Mouse (Mus musculus) midbrain, embryonic 15.5 days (tissue): ENCODE measurements around the gene Rbx1. TPM values are rescaled to one million over a fixed set of nuclear protein-coding genes. Genes with fewer than 3 reads are reported as not detected.

Source experiments
- ATAC-seq: fragments of 200-750 bp; cut with Nextera tagmentation; replicated peaks from 2 replicates; pipeline ENCODE4 v1.8.0; 2017; ENCODE audit warnings: moderate TSS enrichment
- H3K27ac ChIP-seq: fragments of 300-500 bp; sonication (generic); 2 replicates; pipeline ENCODE4 v1.5.1; 2015; ENCODE audit warnings: mild to moderate bottlenecking, inconsistent platforms
- H3K27me3 ChIP-seq: fragments of 300-500 bp; sonication (generic); replicated peaks from 2 replicates; pipeline ENCODE4 v1.6.1; 2015; ENCODE audit warnings: inconsistent platforms
- H3K36me3 ChIP-seq: fragments of 300-500 bp; sonication (generic); replicated peaks from 2 replicates; pipeline ENCODE4 v1.6.1; 2015; ENCODE audit warnings: inconsistent platforms
- H3K4me1 ChIP-seq: fragments of 300-500 bp; sonication (generic); 2 replicates; pipeline ENCODE4 v1.6.1; 2015; ENCODE audit warnings: inconsistent platforms
- H3K4me2 ChIP-seq: fragments of 300-500 bp; sonication (generic); 2 replicates; pipeline ENCODE4 v1.6.1; 2015; ENCODE audit warnings: inconsistent platforms, mild to moderate bottlenecking, moderate library complexity
- H3K4me3 ChIP-seq: fragments of 300-500 bp; sonication (generic); 2 replicates; pipeline ENCODE4 v1.5.1; 2015; ENCODE audit warnings: mild to moderate bottlenecking, inconsistent platforms
- H3K9ac ChIP-seq: fragments of 300-500 bp; sonication (generic); 2 replicates; pipeline ENCODE4 v1.6.1; 2015; ENCODE audit warnings: mild to moderate bottlenecking, inconsistent platforms
- H3K9me3 ChIP-seq: fragments of 300-500 bp; sonication (generic); 2 replicates; pipeline ENCODE4 v1.6.1; 2016; ENCODE audit warnings: inconsistent platforms
- WGBS: fragments of 180-500 bp; shearing (Covaris S2); methylation state at CpG from one replicate; pipeline ENCODE4 v1.1.7; 2015; ENCODE audit warnings: mixed read lengths; 5-methylcytosine and 5-hydroxymethylcytosine counted together
- polyA plus RNA-seq: library from polyadenylated mRNA; unstranded; fragments of >200 nt; fragmentation: Nextera tagmentation; extraction: Ambion mirVana; gene quantifications from 2 replicates; pipeline ENCODE4 v1.2.1, GENCODE M21; 2015

Rbx1 gene
- polyA plus RNA-seq, 1 experiment from 2014 or later, result 390 TPM

DNA sequence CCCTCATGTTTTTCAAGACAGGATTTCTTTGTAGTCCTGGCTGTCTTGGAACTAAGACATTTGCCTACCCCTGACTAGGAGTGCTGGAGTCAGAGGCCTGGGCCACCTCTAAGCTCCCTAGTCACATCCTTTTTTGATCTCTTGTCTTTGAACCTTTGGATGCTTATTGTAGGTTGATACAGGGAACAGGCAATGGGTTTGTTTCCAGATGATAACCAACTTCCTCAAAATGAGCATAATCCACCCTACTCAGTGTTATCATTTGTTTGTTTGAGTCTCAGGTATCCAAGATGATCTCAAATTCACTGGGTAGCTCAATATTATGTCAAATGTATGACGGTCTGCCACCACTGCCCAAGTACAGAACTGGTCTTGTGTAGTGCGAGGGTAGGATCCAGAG is 37.9 kb downstream of the Rbx1 start:
- no peak overlapping the region for H3K4me2 ChIP-seq
- H3K36me3 ChIP-seq, result no peaks in the 10 kb centered on the region
- no peaks in the 10 kb centered on the region for H3K27me3 ChIP-seq
- no peak overlapping the region for H3K27ac ChIP-seq
- no peak overlapping the region for H3K9ac ChIP-seq
- WGBS, result 94% methylated on average over 2 of the region's 2 CpGs
- no peaks in the 10 kb centered on the region for H3K4me1 ChIP-seq
- H3K9me3 ChIP-seq, result no peaks in the 10 kb centered on the region
- no peak overlapping the region for H3K4me3 ChIP-seq
- no peak for ATAC-seq

DNA sequence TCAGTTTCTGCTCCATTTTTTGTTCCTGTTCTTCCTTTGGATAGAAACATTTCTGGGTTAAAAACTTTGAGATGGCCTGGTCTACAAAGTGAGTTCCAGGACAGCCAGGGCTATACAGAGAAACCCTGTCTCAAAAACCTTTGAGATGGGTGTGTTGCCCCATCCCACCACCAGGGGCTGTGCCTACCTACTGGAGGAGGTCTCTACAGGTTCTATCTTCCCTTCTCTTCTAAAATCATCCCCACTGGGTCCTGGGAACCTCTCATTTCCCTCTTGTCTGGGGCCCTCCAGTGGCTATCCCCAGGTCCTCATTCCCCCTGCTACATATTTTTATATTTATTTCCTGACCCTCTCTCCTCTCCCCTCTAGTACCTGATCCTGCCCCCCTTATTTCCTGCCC is 41.1 kb downstream of the Rbx1 start:
- no peaks in the 10 kb centered on the region for H3K4me1 ChIP-seq
- H3K9me3 ChIP-seq, result no peaks in the 10 kb centered on the region
- ATAC-seq, result no peak
- no peaks in the 10 kb centered on the region for H3K27me3 ChIP-seq
- H3K9ac ChIP-seq, result no peak overlapping the region
- no peaks in the 10 kb centered on the region for H3K36me3 ChIP-seq
- no peak overlapping the region for H3K4me2 ChIP-seq
- no peak overlapping the region for H3K27ac ChIP-seq
- no peak overlapping the region for H3K4me3 ChIP-seq

- Histone ChIP-seq H3K9ac (no peak overlapping the region), H3K4me3 (no peak overlapping the region), H3K4me2 (no peak overlapping the region), H3K36me3 (no peaks in the 10 kb centered on the region), H3K27me3 (no peaks in the 10 kb centered on the region), H3K27ac (no peak overlapping the region), H3K9me3 (no peaks in the 10 kb centered on the region), H3K4me1 (peaks cover 6% of the 10 kb centered on the region)
- 81% methylated on average over 4 of the region's 4 CpGs for WGBS
- no peak for ATAC-seq
These were observed 44.5 kb downstream of the Rbx1 start for GRCm38 (mm10) chr15:81510621-81511020.

GRCm38 (mm10) chr15:81511601-81512261 is 45.6 kb downstream of the Rbx1 start:
- Histone ChIP-seq H3K36me3 (no peaks in the 10 kb centered on the region), H3K9me3 (no peaks in the 10 kb centered on the region), H3K27ac (no peak overlapping the region), H3K9ac (no peak overlapping the region), H3K4me2 (no peak overlapping the region), H3K27me3 (no peaks in the 10 kb centered on the region), H3K4me1 (peaks cover 6% of the 10 kb centered on the region), H3K4me3 (no peak overlapping the region)
- 59% methylated on average over 21 of the region's 21 CpGs for WGBS
- no peak for ATAC-seq

GRCm38 (mm10) chr15:81514111-81514971 is 48.2 kb downstream of the Rbx1 start:
- Histone ChIP-seq H3K4me2 (peak overlapping the region; percentile 54), H3K9ac (no peak overlapping the region), H3K4me1 (peaks cover 6% of the 10 kb centered on the region), H3K27me3 (no peaks in the 10 kb centered on the region), H3K4me3 (peak overlapping the region; percentile 27), H3K27ac (no peak overlapping the region), H3K9me3 (no peaks in the 10 kb centered on the region), H3K36me3 (no peaks in the 10 kb centered on the region)
- 14% methylated on average over 18 of the region's 18 CpGs for WGBS
- no peak for ATAC-seq

GRCm38 (mm10) chr15:81515221-81515620 is 49.1 kb downstream of the Rbx1 start:
- 77% methylated on average over 3 of the region's 3 CpGs for WGBS
- Histone ChIP-seq H3K9ac (no peak overlapping the region), H3K4me1 (peaks cover 6% of the 10 kb centered on the region), H3K9me3 (no peaks in the 10 kb centered on the region), H3K4me3 (no peak overlapping the region), H3K36me3 (no peaks in the 10 kb centered on the region), H3K27me3 (no peaks in the 10 kb centered on the region), H3K4me2 (no peak overlapping the region), H3K27ac (no peak overlapping the region)
- ATAC-seq, result no peak

DNA sequence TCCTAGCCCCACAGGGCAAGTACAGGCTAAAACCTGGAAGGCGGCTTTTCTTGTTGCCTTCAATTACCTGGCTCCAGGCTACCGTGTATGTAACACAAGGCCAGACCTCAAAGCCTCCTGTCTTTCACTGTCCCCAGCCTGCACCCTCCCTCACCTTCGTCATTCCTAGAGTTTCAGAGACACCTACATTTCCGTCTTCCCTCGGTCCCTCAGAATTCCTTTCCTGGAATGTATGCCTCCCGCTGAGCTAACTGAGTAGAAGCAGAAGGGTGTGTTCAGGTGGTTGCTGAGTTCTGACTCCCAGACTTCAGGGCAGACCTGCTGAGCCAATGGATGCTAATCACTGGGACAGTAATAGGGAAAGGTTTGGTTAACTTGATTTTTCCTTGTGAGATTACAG is 51.9 kb downstream of the Rbx1 start:
- ATAC-seq, result no peak
- Histone ChIP-seq H3K36me3 (no peaks in the 10 kb centered on the region), H3K27me3 (no peaks in the 10 kb centered on the region), H3K27ac (no peak overlapping the region), H3K4me3 (no peak overlapping the region), H3K4me2 (no peak overlapping the region), H3K9ac (no peak overlapping the region), H3K4me1 (peaks cover 18% of the 10 kb centered on the region), H3K9me3 (no peaks in the 10 kb centered on the region)
- 52% methylated on average over 6 of the region's 6 CpGs for WGBS

DNA sequence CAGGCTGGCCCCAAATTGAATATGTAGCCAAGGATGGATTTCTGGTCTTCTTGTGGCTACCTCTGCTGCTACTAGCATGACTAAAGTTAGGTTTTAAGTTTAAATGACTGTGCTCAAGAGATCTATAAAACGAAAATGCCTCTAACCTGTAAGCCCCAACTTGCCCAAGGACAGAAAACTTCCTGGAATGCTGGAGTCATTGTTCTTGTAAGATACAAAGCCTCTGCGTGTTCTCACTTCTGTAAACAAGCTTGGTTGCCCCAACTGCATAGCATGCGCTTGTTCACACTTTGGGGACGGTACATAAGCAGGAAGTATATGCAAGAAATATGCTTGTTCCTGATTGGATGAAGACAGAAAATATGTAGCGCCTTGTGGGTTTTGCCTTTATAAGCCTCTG is 52.7 kb downstream of the Rbx1 start:
- H3K27me3 ChIP-seq, result no peaks in the 10 kb centered on the region
- H3K4me3 ChIP-seq, result no peak overlapping the region
- no peaks in the 10 kb centered on the region for H3K36me3 ChIP-seq
- WGBS, result 82% methylated on average over 5 of the region's 5 CpGs
- ATAC-seq, result no peak
- H3K4me2 ChIP-seq, result no peak overlapping the region
- H3K9me3 ChIP-seq, result no peaks in the 10 kb centered on the region
- H3K9ac ChIP-seq, result no peak overlapping the region
- H3K4me1 ChIP-seq, result peaks cover 18% of the 10 kb centered on the region
- no peak overlapping the region for H3K27ac ChIP-seq

DNA sequence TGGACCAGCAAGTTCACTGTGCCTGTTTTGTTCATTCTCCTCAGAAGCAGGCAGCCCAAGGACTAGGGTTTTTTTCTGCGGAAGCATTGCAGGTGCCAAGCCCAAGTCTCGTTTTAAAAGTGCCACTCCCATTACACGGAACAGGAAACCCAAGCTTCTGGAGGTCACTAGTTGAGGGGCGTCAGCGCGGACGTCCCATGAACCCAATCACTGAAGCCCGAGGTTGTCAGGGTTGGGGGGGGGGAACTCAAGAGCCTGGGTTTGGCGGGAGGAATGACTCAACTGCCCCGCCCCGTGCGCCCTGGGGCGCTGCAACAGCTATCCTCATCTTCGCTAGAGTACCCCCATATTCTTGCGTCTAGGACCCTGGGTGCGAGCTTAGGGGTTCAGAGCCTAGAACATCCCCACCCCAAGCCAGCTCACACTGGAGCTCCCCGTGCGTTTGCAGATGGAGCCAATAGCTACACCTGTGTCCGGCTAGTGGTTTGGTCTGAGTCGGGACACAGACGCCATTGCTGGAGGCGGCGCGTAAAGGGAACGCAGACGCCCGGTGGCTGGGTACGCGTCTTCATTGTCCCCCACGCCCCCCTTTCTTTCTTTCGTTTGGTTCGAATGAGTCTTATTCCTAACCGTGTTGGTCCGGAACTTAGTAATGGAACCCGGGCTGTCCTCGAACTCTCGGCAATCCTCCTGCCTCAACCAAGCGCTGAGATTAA is 56.1 kb downstream of the Rbx1 start:
- under 1% methylated on average over 38 of the region's 38 CpGs for WGBS
- peak; percentile 32 for ATAC-seq

GRCm38 (mm10) chr15:81522761-81523168 is 56.7 kb downstream of the Rbx1 start:
- Histone ChIP-seq H3K27me3 (no peaks in the 10 kb centered on the region), H3K9me3 (no peaks in the 10 kb centered on the region), H3K4me2 (peak overlapping the region; percentile 94), H3K36me3 (no peaks in the 10 kb centered on the region), H3K27ac (peak overlapping the region; percentile 90), H3K4me1 (peaks cover 18% of the 10 kb centered on the region), H3K4me3 (peak overlapping the region; percentile 67), H3K9ac (peak overlapping the region; percentile 65)
- peak; percentile 84 for ATAC-seq
- WGBS, result 1% methylated on average over 16 of the region's 16 CpGs

More for the DNA sequence above, 56.1 kb downstream of the Rbx1 start:
- H3K4me2 ChIP-seq, result peak overlapping the region; percentile 94
- H3K27ac ChIP-seq, result peak overlapping the region; percentile 90
- H3K9ac ChIP-seq, result peak overlapping the region; percentile 65
- H3K9me3 ChIP-seq, result no peaks in the 10 kb centered on the region
- H3K27me3 ChIP-seq, result no peaks in the 10 kb centered on the region
- peak overlapping the region; percentile 67 for H3K4me3 ChIP-seq
- H3K36me3 ChIP-seq, result no peaks in the 10 kb centered on the region
- peaks cover 18% of the 10 kb centered on the region for H3K4me1 ChIP-seq

DNA sequence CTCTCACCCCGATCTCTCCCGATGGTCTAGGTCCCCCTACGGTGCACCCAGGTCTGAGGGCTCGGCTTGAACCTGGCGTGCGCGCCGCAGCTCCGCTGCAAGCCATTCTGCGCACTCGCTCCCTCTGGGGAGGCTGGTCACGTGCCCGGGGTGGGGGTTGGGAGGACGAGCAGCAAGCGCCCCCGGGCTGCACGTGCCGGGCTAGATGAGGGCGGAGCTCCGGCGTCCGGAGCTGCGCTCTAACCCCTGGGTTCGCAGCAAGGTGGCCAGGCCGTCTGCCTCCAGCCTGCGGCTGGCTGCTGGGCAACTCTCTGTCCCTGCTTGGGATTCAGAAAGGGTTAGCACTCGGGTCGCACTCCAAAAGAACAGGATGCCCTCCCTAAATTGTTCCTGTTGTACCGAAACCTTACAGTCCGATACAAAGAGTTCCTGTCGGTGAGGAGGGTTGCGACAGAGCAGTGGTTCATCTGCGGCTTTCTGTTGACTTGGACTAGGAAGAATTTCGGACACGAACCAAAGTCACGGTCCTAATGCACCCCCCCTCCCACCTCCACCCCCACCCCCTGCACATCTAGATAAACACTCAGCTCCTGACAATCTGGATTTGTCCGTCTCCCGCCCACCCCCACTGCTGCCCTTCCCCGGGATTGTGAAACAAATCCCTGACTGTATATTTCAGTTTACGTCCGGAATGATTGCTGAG is 57.2 kb downstream of the Rbx1 start:
- WGBS, result under 1% methylated on average over 40 of the region's 41 CpGs

GRCm38 (mm10) chr15:81523901-81524300 is 57.8 kb downstream of the Rbx1 start:
- H3K9me3 ChIP-seq, result no peaks in the 10 kb centered on the region
- H3K36me3 ChIP-seq, result no peaks in the 10 kb centered on the region
- ATAC-seq, result no peak
- peaks cover 18% of the 10 kb centered on the region for H3K4me1 ChIP-seq
- WGBS, result under 1% methylated on average over 12 of the region's 12 CpGs
- no peaks in the 10 kb centered on the region for H3K27me3 ChIP-seq
- peak overlapping the region; percentile 67 for H3K4me3 ChIP-seq
- peak overlapping the region; percentile 90 for H3K27ac ChIP-seq
- peak overlapping the region; percentile 65; the same call in 1 of the 2 replicates for H3K9ac ChIP-seq
- peak overlapping the region; percentile 94 for H3K4me2 ChIP-seq

More for the DNA sequence above, 57.2 kb downstream of the Rbx1 start:
- Histone ChIP-seq H3K9ac (peak overlapping the region; percentile 65), H3K4me2 (peak overlapping the region; percentile 94), H3K4me1 (peaks cover 18% of the 10 kb centered on the region), H3K36me3 (no peaks in the 10 kb centered on the region), H3K9me3 (no peaks in the 10 kb centered on the region), H3K27ac (peak overlapping the region; percentile 90), H3K4me3 (peak overlapping the region; percentile 67), H3K27me3 (no peaks in the 10 kb centered on the region)
- ATAC-seq, result peak; percentile 96
